Mouse (Mus musculus): Measurements from ENCODE around the gene Trim41.
"Not testable (repeated sequence)": the region's sequence is repeated elsewhere in the genome, so short reads cannot be mapped to it uniquely, and the experiment has no call there.

Gene Trim41

DNA sequence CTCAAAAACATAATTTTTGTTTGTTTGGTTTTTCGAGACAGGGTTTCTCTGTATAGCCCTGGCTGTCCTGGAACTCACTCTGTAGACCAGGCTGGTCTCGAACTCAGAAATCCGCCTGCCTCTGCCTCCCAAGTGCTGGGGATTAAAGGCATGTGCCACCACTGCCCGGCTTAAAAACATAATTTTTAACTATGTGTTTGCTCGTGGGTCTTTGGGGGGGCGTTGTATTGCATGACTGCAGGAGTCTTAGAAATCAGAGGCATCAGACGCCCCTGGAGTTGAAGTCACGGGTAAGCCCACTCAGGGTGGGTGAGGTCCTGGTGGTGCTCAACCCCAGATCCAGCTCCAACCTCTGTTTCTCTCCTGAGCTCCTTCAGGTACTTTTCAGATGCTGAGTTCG is 25.3 kb downstream of the Trim41 start:
- DNase-seq (ENCODE audit: low read depth, low spot score), result not testable (repeated sequence)

- no peak for DNase-seq (ENCODE audit: low read depth, low spot score)
Observed at GRCm38 (mm10) chr11:48790946-48791345, 26.2 kb downstream of the Trim41 start.

- peak; percentile 79 for DNase-seq (ENCODE audit: low read depth, low spot score)
Observed at GRCm38 (mm10) chr11:48789973-48790823, 27.0 kb downstream of the Trim41 start.

DNA sequence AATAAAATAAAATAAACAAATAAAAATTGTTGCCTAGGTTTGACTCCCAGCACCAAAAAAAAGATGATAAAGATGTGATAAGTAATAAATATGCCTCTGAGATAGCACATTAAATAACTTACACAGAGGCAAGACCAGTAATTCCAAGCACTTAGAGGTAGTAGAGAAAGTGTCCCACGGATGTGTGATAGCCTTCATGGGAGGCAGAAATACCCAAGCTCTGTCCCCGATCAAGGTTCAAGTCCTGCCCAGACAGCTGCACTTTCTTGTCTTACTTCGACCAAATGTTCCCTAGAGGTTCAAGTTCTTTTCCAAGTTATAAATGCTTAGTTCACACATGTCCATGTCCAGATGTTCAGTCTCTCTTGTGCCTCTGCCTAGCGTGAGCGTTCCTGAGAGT is 27.9 kb downstream of the Trim41 start:
- DNase-seq (ENCODE audit: low read depth, low spot score), result no peak

- DNase-seq (ENCODE audit: low read depth, low spot score), result peak; percentile 62
Observed at GRCm38 (mm10) chr11:48788311-48789089, 28.7 kb downstream of the Trim41 start.

DNA sequence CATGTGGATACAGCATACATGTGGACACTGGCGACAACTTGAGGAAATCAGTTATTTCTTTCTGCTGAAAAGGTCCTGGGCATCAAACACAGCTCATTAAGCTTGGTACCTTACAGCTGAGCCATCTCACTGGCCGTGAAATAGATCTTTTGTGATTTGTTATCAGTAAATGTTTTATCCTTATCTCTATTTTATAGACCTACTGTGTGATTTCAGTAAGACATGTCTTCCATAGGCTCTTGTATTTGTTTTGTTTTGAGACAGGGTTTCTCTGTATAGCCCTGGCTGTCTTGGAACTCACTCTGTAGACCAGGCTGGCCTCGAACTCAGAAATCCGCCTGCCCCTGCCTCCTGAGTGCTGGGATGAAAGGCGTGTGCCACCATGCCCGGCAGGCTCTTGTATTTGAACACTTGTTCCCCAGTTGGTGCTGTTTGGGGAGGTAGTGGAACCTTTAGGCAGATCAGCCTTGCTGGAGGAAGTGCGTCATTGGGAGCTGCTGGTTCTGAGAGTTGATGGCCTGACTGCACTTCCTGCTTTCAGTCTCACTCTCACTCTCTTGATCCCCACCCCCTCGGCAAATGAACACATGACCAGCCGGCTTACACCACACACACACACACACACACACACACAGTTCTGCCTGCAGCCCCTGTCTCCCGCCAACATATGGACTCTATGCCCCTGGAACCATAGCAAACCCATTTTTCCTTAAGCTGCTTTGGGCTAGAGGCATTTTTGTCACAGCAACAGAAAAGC is 29.5 kb downstream of the Trim41 start:
- DNase-seq (ENCODE audit: low read depth, low spot score), result no peak

- DNase-seq (ENCODE audit: low read depth, low spot score), result no peak
Observed at GRCm38 (mm10) chr11:48782243-48782642, 34.9 kb downstream of the Trim41 start.

DNA sequence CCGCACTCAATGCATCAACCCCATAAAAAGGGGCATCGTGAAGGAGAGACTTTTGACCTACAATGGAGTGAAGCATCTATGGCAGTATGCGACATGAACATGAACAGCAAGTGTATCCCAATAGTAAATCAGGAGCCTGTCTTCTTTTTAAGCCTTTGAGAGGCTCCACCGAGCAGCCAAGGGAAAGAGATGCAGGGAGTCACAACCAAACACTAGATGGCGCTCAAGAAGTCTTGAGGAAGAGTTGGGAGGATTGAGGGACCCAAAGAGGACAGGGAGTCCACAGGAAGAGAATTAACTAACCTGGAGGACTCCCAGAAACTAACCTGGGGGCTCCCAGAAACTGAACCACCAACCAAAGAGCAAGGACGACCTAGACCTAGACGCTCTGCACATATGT is 37.7 kb downstream of the Trim41 start:
- no peak for DNase-seq (ENCODE audit: low read depth, low spot score)

DNA sequence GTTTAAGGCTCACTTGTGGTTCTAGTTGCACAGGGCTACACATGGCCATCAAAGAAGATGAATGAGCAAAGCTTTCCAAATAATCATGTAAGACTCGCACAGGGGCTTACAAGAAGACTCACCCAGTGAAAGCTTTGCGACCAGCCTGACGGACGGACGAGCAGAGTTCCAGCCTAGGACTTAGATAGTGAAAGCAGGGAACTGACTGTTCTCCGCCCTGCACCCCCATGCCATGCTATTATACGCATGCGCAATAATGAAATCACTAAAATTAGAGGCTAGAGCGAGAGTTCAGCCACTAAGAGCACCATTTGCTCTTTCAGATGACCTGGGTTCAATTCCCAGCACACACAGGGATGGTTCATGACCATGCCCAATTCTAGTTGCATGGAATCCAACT is 39.9 kb downstream of the Trim41 start:
- no peak for DNase-seq (ENCODE audit: low read depth, low spot score)

DNA sequence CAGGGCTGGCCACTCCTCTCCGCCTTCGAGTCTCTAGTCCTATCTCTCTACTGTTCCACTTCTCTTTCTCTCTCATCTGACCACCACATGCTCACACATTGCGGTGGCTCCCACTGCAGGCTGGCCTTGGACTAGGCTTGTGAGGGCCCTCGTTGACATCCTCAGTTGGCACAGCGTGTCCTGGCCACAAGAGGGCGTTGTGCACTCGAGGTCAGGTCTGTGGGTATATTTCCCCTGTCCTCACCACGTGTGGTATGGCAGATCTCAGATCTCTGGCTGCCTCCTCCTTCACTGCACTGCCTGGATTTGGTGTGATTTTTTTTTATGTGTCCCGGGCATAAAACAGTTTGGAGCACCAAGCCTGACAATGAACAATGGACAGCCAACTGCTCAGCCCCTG is 40.5 kb downstream of the Trim41 start:
- no peak for DNase-seq (ENCODE audit: low read depth, low spot score)

DNA sequence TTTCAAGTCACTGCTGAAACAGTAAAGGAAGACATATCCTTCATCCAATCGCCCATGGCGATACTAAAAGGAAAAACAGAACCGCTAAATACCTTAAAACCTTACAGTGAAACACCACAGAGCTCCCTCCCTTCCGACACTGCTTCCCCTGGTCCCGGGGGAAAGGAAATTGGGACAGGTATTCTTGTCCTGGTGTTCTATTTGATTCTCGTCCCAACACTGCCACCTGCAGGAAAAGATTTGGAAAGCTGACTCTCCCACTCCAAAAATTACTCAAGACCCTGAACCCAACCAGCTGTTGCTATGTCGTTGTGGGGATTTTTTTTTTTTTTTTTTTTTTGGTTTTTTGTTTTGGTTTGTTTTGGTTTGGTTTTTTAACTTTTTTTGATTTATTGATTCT is 41.7 kb downstream of the Trim41 start:
- DNase-seq (ENCODE audit: low read depth, low spot score), result peak; percentile 76

- DNase-seq (ENCODE audit: low read depth, low spot score), result no peak
Observed at GRCm38 (mm10) chr11:48774443-48775298, 42.5 kb downstream of the Trim41 start.

DNA sequence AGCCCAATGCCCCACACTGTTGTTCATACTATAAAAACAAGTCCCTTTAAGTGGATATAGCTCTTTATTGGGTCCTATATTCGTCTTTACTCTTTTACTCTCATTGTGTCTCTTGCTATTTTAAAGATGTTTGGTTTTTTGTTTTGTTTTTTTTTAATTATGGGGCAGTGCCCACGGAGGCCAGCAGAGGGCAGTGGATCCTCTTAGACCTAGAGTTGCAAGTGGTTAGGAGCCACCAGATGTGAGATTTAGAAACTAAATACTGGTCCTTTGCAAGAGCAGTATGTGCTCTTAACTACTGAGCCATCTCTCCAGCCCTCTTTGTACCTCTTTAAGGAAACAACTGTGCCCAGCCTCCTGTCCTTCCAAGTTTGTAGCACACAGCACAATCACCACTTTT is 45.5 kb downstream of the Trim41 start:
- no peak for DNase-seq (ENCODE audit: low read depth, low spot score)

- no peak for DNase-seq (ENCODE audit: low read depth, low spot score)
Observed at GRCm38 (mm10) chr11:48767195-48767876, 49.8 kb downstream of the Trim41 start.

DNA sequence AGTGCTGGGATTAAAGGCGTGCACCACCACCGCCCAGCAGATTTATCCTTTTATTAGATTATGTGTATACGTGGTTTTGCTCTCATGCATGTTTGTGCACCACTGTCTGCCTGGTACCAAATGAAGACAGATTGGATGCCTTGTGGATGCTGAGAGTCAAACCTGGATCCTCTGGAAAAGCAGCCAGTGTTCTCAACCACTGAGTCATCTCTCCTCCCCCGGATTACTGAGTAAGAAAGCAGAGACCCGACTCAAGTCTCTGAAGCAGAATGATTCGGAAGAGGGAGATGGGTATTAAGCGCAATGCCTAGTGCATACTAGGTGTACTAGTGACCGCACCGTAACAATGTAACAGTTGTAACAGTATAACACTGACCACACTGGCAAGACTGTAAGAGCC is 53.0 kb downstream of the Trim41 start:
- no peak for DNase-seq (ENCODE audit: low read depth, low spot score)

DNA sequence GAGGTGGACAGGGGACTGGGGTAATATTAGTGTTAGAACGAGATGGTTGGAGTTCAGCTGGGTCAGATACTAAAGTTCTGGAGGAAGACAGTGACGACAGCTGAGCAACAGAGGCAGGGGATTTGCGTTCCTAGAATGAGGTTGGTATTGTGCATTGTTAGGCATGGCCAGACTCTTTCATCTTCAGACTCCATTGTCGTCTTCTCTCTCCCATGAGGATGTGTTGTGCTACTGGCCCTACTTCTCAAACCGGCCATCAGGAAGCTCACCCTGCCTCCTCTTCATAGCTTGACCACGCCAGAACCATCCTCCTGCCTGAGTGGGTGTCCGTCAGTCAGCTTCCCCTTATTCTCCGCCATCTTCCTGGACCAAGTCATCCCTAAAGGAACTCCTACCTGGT is 58.1 kb downstream of the Trim41 start:
- DNase-seq (ENCODE audit: low read depth, low spot score), result no peak

Measured in embryo, embryonic 11.5 days (tissue).